Mouse (Mus musculus): Measurements from ENCODE around the gene Tlr9. TPM values are rescaled to one million over a fixed set of nuclear protein-coding genes. Genes with fewer than 3 reads are reported as not detected.

The Tlr9 gene
- not detected in 2 replicates for total RNA-seq (2014; fragmentation: Nextera tagmentation)
- not detected in 2 replicates for total RNA-seq (2017)

GRCm38 (mm10) chr9:106222261-106222851 is at the start of gene Tlr9:
Gene Tlr9 (plus strand): TSS chr9:106222598.
- ATAC-seq (replicated peaks; ENCODE audit: low FRiP score, low TSS enrichment, poor library complexity, severe bottlenecking) = no peak

- no peak for ATAC-seq (replicated peaks; ENCODE audit: low FRiP score, low TSS enrichment, poor library complexity, severe bottlenecking)
These were observed 49.0 kb upstream of the Tlr9 start for GRCm38 (mm10) chr9:106173363-106173762.

- ATAC-seq (replicated peaks; ENCODE audit: low FRiP score, low TSS enrichment, poor library complexity, severe bottlenecking) = no peak
These were observed 46.7 kb upstream of the Tlr9 start for GRCm38 (mm10) chr9:106175552-106176200.

- ATAC-seq (replicated peaks; ENCODE audit: low FRiP score, low TSS enrichment, poor library complexity, severe bottlenecking) = no peak
These were observed 45.6 kb upstream of the Tlr9 start for GRCm38 (mm10) chr9:106176769-106177168.

- no peak for ATAC-seq (replicated peaks; ENCODE audit: low FRiP score, low TSS enrichment, poor library complexity, severe bottlenecking)
These were observed 44.6 kb upstream of the Tlr9 start for GRCm38 (mm10) chr9:106177799-106178198.

- ATAC-seq (replicated peaks; ENCODE audit: low FRiP score, low TSS enrichment, poor library complexity, severe bottlenecking) = no peak
These were observed 42.9 kb upstream of the Tlr9 start for GRCm38 (mm10) chr9:106179454-106179853.

GRCm38 (mm10) chr9:106179964-106180363 is 42.4 kb upstream of the Tlr9 start:
- ATAC-seq (replicated peaks; ENCODE audit: low FRiP score, low TSS enrichment, poor library complexity, severe bottlenecking) = no peak

- no peak for ATAC-seq (replicated peaks; ENCODE audit: low FRiP score, low TSS enrichment, poor library complexity, severe bottlenecking)
These were observed 40.3 kb upstream of the Tlr9 start for GRCm38 (mm10) chr9:106182146-106182545.

GRCm38 (mm10) chr9:106183996-106184395 is 38.4 kb upstream of the Tlr9 start:
- no peak for ATAC-seq (replicated peaks; ENCODE audit: low FRiP score, low TSS enrichment, poor library complexity, severe bottlenecking)

- ATAC-seq (replicated peaks; ENCODE audit: low FRiP score, low TSS enrichment, poor library complexity, severe bottlenecking) = no peak
These were observed 31.0 kb upstream of the Tlr9 start for GRCm38 (mm10) chr9:106191355-106191754.

GRCm38 (mm10) chr9:106192024-106192423 is 30.4 kb upstream of the Tlr9 start:
- no peak for ATAC-seq (replicated peaks; ENCODE audit: low FRiP score, low TSS enrichment, poor library complexity, severe bottlenecking)

GRCm38 (mm10) chr9:106192998-106193397 is 29.4 kb upstream of the Tlr9 start:
- no peak for ATAC-seq (replicated peaks; ENCODE audit: low FRiP score, low TSS enrichment, poor library complexity, severe bottlenecking)

- no peak for ATAC-seq (replicated peaks; ENCODE audit: low FRiP score, low TSS enrichment, poor library complexity, severe bottlenecking)
These were observed 28.2 kb upstream of the Tlr9 start for GRCm38 (mm10) chr9:106193930-106194807.

GRCm38 (mm10) chr9:106195693-106196092 is 26.7 kb upstream of the Tlr9 start:
- ATAC-seq (replicated peaks; ENCODE audit: low FRiP score, low TSS enrichment, poor library complexity, severe bottlenecking) = no peak

- ATAC-seq (replicated peaks; ENCODE audit: low FRiP score, low TSS enrichment, poor library complexity, severe bottlenecking) = no peak
These were observed 25.2 kb upstream of the Tlr9 start for GRCm38 (mm10) chr9:106197081-106197713.

GRCm38 (mm10) chr9:106197732-106198131 is 24.7 kb upstream of the Tlr9 start:
- no peak for ATAC-seq (replicated peaks; ENCODE audit: low FRiP score, low TSS enrichment, poor library complexity, severe bottlenecking)

- peak; percentile 32 for ATAC-seq (replicated peaks; ENCODE audit: low FRiP score, low TSS enrichment, poor library complexity, severe bottlenecking)
These were observed 23.4 kb upstream of the Tlr9 start for GRCm38 (mm10) chr9:106198962-106199458.

GRCm38 (mm10) chr9:106199535-106200272 is 22.7 kb upstream of the Tlr9 start, which contains the start of gene Ppm1m:
Gene Ppm1m (minus strand): TSS chr9:106199746.
- no peak for ATAC-seq (replicated peaks; ENCODE audit: low FRiP score, low TSS enrichment, poor library complexity, severe bottlenecking)

GRCm38 (mm10) chr9:106201895-106202294 is 20.5 kb upstream of the Tlr9 start:
- ATAC-seq (replicated peaks; ENCODE audit: low FRiP score, low TSS enrichment, poor library complexity, severe bottlenecking) = no peak
